Mouse (Mus musculus): ENCODE measurements around the gene Gm11077. TPM values are rescaled to one million over a fixed set of nuclear protein-coding genes. Genes with fewer than 3 reads are reported as not detected.

Gene Gm11077
- not detected for total RNA-seq (2021)
- long read RNA-seq, experiment 1: 0 reads
- long read RNA-seq, experiment 2: 0 reads

GRCm38 (mm10) chr6:140729272-140729671, at the start of gene Gm11077:
Gene Gm11077, plus strand, starts transcription at chr6:140729284.
- no peak for DNase-seq (ENCODE audit: extremely low spot score in 1 of 2, low spot score in 2 of 2)
- Histone ChIP-seq H3K27ac (no peak within 1 kb of the TSS), H3K4me3 (no peak within 1 kb of the TSS)
- peak; percentile 10 for TF ChIP-seq CTCF (IDR thresholded peaks at IDR 0.05)
- intact Hi-C loops (cut with DNase I): no loop called here

- no peak for TF ChIP-seq CTCF (IDR thresholded peaks at IDR 0.05)
- no peak for DNase-seq (ENCODE audit: extremely low spot score in 1 of 2, low spot score in 2 of 2)
- Histone ChIP-seq H3K27ac (no peak overlapping the region), H3K4me3 (no peak overlapping the region)
- intact Hi-C loops (cut with DNase I): no loop called here
These were observed 48.4 kb upstream of the Gm11077 start for GRCm38 (mm10) chr6:140680713-140681112.

- no peak overlapping the region for H3K27ac ChIP-seq
- H3K4me3 ChIP-seq: no peak overlapping the region
- TF ChIP-seq CTCF (IDR thresholded peaks at IDR 0.05): no peak
- DNase-seq (ENCODE audit: extremely low spot score in 1 of 2, low spot score in 2 of 2): no peak
- intact Hi-C loops (cut with DNase I): no loop called here
These were observed 46.3 kb upstream of the Gm11077 start for GRCm38 (mm10) chr6:140682829-140683228.

- H3K4me3 ChIP-seq: no peak overlapping the region
- intact Hi-C loops (cut with DNase I): no loop called here
- DNase-seq (ENCODE audit: extremely low spot score in 1 of 2, low spot score in 2 of 2): no peak
- no peak overlapping the region for H3K27ac ChIP-seq
- TF ChIP-seq CTCF (IDR thresholded peaks at IDR 0.05): no peak
These were observed 44.7 kb upstream of the Gm11077 start for GRCm38 (mm10) chr6:140684403-140684802.

DNA sequence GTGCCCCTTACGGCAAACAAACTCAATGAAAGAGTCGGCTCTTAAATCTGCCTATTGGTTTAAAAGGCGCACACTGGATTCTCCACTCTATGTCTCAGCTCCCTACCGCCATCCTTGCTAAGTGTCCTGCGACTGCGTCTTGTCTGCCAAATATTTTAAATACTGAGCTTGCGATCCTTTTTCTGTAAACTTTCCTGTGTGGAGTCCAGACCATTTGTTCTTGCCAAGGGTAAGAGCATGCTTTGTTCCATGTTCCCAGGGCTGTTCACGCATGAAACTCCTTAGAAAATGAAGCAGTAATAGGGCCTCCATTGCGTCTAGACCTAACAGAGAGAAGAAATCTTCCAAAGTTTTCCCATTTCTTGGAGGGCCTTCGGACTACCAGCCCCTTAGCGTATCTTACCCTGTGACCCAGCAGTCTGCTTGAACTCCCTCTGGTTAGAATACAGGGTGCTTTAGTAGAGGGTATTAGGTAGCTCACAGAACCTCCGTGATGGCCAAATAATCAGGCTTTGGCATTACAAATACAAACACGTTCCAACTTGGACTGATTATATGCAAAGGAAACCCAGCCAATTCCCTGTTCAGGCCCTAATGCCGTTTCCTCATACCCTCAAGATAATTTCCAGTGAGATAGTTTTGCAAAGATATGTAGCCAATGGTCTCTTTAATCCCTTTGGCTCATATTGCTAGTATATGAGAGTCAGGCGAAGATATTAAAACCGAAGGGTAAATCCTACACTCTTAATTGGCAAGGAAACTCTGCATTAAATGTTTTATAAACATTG, 39.3 kb upstream of the Gm11077 start:
- H3K27ac ChIP-seq: no peak overlapping the region
- H3K4me3 ChIP-seq: no peak overlapping the region
- no peak for DNase-seq (ENCODE audit: extremely low spot score in 1 of 2, low spot score in 2 of 2)
- no peak for TF ChIP-seq CTCF (IDR thresholded peaks at IDR 0.05)
- intact Hi-C loops (cut with DNase I): no loop called here

GRCm38 (mm10) chr6:140692160-140692559, 36.9 kb upstream of the Gm11077 start:
- DNase-seq (ENCODE audit: extremely low spot score in 1 of 2, low spot score in 2 of 2): no peak
- H3K27ac ChIP-seq: no peak overlapping the region
- no peak overlapping the region for H3K4me3 ChIP-seq
- intact Hi-C loops (cut with DNase I): no loop called here
- TF ChIP-seq CTCF (IDR thresholded peaks at IDR 0.05): no peak

- no peak overlapping the region for H3K4me3 ChIP-seq
- intact Hi-C loops (cut with DNase I): no loop called here
- no peak overlapping the region for H3K27ac ChIP-seq
- no peak for TF ChIP-seq CTCF (IDR thresholded peaks at IDR 0.05)
- DNase-seq (ENCODE audit: extremely low spot score in 1 of 2, low spot score in 2 of 2): no peak
These were observed 32.7 kb upstream of the Gm11077 start for GRCm38 (mm10) chr6:140696192-140696879.

GRCm38 (mm10) chr6:140697994-140698393, 31.1 kb upstream of the Gm11077 start:
- no peak overlapping the region for H3K4me3 ChIP-seq
- H3K27ac ChIP-seq: no peak overlapping the region
- intact Hi-C loops (cut with DNase I): no loop called here
- TF ChIP-seq CTCF (IDR thresholded peaks at IDR 0.05): no peak
- peak in 1 of 2 experiments; percentile 15 for DNase-seq (ENCODE audit: extremely low spot score in 1 of 2, low spot score in 2 of 2)

DNA sequence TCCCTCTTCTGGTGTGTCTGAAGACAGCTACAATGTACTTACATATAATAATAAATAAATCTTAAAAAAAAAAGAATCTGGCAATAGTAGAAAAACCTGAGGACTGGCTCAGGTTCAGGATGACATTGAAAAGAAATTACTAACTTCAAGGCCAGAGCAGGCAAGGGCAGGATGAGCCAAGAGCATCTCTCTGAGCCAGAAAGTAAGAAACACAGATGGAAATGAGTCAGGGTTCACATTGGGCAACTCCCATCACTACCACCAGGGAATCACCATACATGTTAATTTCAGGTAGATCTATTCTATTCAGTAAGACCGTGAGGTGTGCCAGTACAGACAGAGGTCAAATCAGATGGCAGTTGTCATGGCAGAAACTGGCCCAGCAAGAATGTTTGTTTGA, 30.5 kb upstream of the Gm11077 start:
- H3K4me3 ChIP-seq: no peak overlapping the region
- intact Hi-C loops (cut with DNase I): no loop called here
- no peak overlapping the region for H3K27ac ChIP-seq
- no peak for DNase-seq (ENCODE audit: extremely low spot score in 1 of 2, low spot score in 2 of 2)
- no peak for TF ChIP-seq CTCF (IDR thresholded peaks at IDR 0.05)

DNA sequence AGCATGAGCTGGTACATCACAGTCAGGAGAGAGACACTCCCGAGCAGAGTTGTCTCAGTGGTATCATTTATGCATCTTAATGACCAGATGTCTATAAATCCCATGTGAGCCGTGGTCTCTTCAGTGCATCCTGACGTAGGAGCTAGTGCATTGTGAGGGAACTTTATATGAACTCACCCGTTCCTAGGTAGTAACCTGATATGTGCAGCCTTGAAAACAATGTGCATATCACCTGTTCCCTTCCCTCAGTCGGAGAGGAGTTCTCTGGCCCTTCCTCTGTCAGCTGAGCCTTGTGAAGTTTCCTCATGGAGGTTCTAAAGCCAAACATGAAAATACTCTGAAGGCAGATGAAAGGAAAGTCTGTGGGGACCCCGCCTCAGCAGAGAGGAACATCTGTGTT, 27.8 kb upstream of the Gm11077 start:
- DNase-seq (ENCODE audit: extremely low spot score in 1 of 2, low spot score in 2 of 2): no peak
- no peak overlapping the region for H3K27ac ChIP-seq
- no peak for TF ChIP-seq CTCF (IDR thresholded peaks at IDR 0.05)
- intact Hi-C loops (cut with DNase I): no loop called here
- no peak overlapping the region for H3K4me3 ChIP-seq

- intact Hi-C loops (cut with DNase I): loop anchor here (5.0 kb wide), 1 partner anchor 58 kb away; no protein-coding TSS in a partner anchor
- DNase-seq (ENCODE audit: extremely low spot score in 1 of 2, low spot score in 2 of 2): no peak
- TF ChIP-seq CTCF (IDR thresholded peaks at IDR 0.05): no peak
- Histone ChIP-seq H3K4me3 (no peak overlapping the region), H3K27ac (no peak overlapping the region)
These were observed 24.0 kb upstream of the Gm11077 start for GRCm38 (mm10) chr6:140705132-140705531.

- no peak for DNase-seq (ENCODE audit: extremely low spot score in 1 of 2, low spot score in 2 of 2)
- intact Hi-C loops (cut with DNase I): loop anchor here (5.0 kb wide), 1 partner anchor 59 kb away; no protein-coding TSS in a partner anchor
- H3K27ac ChIP-seq: no peak overlapping the region
- no peak for TF ChIP-seq CTCF (IDR thresholded peaks at IDR 0.05)
- H3K4me3 ChIP-seq: no peak overlapping the region
These were observed 23.0 kb upstream of the Gm11077 start for GRCm38 (mm10) chr6:140706056-140706455.

Data from left cerebral cortex, adult 2 months (tissue).